Mouse (Mus musculus): ENCODE data around the gene Lhfp. TPM values are rescaled to one million over a fixed set of nuclear protein-coding genes. Genes with fewer than 3 reads are reported as not detected.

Gene Lhfp
- polyA plus RNA-seq, 1 experiment = 225 TPM

DNA sequence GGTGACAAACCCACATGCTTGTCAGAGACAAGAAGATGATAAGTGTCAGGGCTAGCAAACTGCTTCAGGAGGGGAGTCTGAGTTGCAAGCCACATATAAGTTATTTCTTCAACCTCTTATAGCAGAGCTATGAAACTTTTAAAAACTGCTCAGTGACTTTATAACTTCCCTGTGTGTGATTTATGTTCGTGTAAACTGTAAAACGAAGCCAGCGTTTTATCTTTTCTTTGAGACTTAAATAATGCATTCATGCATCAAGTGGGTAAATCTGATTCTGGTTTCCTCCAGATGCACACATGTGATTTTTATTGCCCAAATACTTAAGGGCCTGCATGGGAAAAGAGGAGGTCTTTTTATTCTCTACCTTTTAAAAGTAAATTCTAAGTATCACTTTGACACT, 161.4 kb downstream of the Lhfp start:
- no peak overlapping the region for H3K4me3 ChIP-seq (ENCODE audit: insufficient read depth, low read length)
- H3K27ac ChIP-seq (ENCODE audit: insufficient read depth, low read length) = peak overlapping the region; percentile 96
- TF ChIP-seq CTCF (IDR thresholded peaks at IDR 0.05; ENCODE audit: borderline replicate concordance, insufficient read depth, low read length) (no peak), POLR2A (IDR thresholded peaks at IDR 0.05; ENCODE audit: low read depth, low read length) (no peak)
- peaks cover 41% of the 10 kb centered on the region for H3K4me1 ChIP-seq (ENCODE audit: control insufficient read depth, insufficient read depth, low read length)

DNA sequence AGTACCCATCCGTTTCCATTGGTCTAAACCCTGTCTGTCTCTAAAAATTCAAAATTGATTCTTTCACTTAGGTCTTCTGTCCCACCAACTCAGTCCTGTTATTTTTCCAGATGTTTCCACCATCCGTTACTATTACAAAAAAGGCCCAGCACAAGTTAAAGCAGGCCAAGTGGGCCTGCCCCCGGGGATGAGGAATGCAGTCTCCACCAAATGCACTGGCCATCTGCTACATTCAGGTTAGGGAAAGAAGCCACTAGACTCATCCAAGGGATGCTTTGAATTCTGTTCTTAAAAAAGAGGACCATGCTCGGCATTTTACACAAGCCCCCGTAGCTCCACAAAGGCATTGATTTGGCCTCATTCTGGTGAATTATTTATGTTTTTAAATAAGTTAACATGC, 162.3 kb downstream of the Lhfp start:
- no peak overlapping the region for H3K4me3 ChIP-seq (ENCODE audit: insufficient read depth, low read length)
- peaks cover 41% of the 10 kb centered on the region for H3K4me1 ChIP-seq (ENCODE audit: control insufficient read depth, insufficient read depth, low read length)
- peak overlapping the region; percentile 96 for H3K27ac ChIP-seq (ENCODE audit: insufficient read depth, low read length)
- no peak for TF ChIP-seq CTCF (IDR thresholded peaks at IDR 0.05; ENCODE audit: borderline replicate concordance, insufficient read depth, low read length)
- no peak for TF ChIP-seq POLR2A (IDR thresholded peaks at IDR 0.05; ENCODE audit: low read depth, low read length)

DNA sequence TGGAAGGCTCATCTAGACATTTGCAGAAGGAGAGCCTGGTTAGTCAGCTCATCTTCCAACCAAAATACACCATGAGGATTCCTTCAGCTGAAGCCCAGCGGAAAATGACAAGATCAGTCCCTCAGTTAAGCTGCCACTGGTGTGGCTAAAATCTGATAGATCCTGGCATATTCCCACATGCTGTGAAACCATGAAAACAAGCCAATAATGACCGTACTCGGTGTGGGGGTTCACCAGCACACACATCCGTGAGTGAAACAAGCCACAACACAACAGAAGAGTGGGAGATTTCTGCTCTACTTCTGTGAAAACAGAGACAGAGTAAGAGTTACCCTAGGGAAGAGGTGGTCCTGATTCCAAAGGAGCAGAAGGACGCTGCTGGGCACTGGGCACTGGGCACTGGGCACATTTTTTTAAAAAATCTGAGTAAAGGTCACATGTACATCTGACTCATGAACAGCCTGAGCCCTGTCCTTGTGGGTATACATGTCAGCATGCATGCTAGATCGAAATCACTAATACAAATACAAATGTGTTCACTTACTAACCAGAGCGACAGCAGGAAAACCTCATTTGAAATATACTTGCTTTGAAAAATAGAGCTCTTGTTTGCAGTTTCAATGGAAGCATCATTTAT, 163.1 kb downstream of the Lhfp start:
- H3K4me1 ChIP-seq (ENCODE audit: control insufficient read depth, insufficient read depth, low read length) = peaks cover 41% of the 10 kb centered on the region
- TF ChIP-seq POLR2A (IDR thresholded peaks at IDR 0.05; ENCODE audit: low read depth, low read length) (no peak), CTCF (IDR thresholded peaks at IDR 0.05; ENCODE audit: borderline replicate concordance, insufficient read depth, low read length) (no peak)
- peak overlapping the region; percentile 96 for H3K27ac ChIP-seq (ENCODE audit: insufficient read depth, low read length)
- H3K4me3 ChIP-seq (ENCODE audit: insufficient read depth, low read length) = no peak overlapping the region

DNA sequence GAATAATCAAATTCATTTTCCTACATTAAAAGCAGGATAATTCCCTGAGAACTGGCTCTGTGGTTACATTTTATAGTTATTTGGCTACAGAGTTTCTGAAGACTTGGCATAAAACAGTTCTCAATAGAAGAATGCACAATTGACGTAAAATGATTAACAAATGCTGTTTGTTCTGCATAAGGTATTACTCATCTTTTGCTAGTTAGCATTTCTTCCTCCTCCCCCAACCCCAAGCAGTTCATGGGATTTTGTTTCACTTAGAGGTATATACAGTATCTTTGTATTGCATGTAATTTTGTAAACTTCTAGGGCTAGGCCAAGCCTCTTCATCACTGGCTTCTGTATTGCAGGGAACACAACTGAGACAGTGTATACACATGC, 163.6 kb downstream of the Lhfp start:
- peaks cover 39% of the 10 kb centered on the region for H3K4me1 ChIP-seq (ENCODE audit: control insufficient read depth, insufficient read depth, low read length)
- no peak overlapping the region for H3K4me3 ChIP-seq (ENCODE audit: insufficient read depth, low read length)
- TF ChIP-seq CTCF (IDR thresholded peaks at IDR 0.05; ENCODE audit: borderline replicate concordance, insufficient read depth, low read length) = no peak
- TF ChIP-seq POLR2A (IDR thresholded peaks at IDR 0.05; ENCODE audit: low read depth, low read length) = no peak
- H3K27ac ChIP-seq (ENCODE audit: insufficient read depth, low read length) = peak overlapping the region; percentile 96

DNA sequence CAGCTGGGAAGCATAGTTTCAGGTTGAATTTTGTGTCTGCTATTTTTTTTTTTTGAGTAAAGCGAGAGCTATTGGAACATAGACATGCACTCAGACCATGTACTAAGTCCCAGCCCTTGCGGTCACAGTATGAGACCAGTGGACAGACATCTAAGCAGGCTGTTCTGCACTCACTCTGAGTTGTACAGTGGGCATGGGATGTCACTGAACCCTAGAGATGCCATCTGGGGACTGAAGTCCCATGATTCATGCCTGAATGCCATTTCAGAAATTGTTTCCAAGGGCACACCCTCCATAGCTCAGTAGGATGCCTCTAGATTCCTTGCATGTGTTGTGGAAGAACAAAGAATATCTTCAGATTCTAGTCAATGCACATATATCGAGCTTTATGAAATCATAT, 164.4 kb downstream of the Lhfp start:
- H3K4me1 ChIP-seq (ENCODE audit: control insufficient read depth, insufficient read depth, low read length) = peaks cover 37% of the 10 kb centered on the region
- TF ChIP-seq POLR2A (IDR thresholded peaks at IDR 0.05; ENCODE audit: low read depth, low read length) = no peak
- no peak for TF ChIP-seq CTCF (IDR thresholded peaks at IDR 0.05; ENCODE audit: borderline replicate concordance, insufficient read depth, low read length)
- H3K27ac ChIP-seq (ENCODE audit: insufficient read depth, low read length) = peak overlapping the region; percentile 74
- no peak overlapping the region for H3K4me3 ChIP-seq (ENCODE audit: insufficient read depth, low read length)

DNA sequence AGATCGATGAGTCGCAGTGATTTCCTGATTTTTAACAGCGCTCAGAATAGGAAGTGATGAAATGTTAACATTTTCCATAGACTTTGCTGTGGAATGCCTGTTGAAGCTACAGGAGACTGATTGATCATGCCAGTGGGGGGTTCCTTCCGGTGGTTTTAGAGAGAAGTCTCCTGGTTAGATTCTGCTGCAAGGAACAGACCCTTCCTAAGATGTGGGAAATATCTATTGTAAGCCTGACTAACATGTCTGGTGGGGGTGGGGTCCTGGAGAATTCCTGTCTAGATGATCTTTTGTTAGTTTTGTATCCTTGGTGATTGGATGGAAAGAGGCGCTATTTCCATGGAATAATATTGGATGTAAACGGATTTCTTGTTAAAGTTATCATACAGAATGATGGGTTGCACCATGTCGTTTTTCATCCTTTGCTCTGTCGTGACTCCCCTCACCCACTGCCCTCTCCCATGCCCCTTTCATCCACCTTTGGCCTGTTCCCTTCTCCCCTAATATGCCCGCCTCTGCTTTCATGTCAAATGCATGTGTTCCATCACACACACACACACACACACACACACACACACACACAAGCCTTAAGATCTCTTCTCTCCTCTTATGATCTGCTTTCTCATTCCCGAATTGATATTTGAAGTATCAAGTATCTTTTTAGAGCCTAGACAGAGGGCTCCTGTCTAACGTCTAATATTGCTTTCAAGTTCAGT, 165.3 kb downstream of the Lhfp start:
- Histone ChIP-seq H3K4me1 (ENCODE audit: control insufficient read depth, insufficient read depth, low read length) (peaks cover 43% of the 10 kb centered on the region), H3K27ac (ENCODE audit: insufficient read depth, low read length) (peak overlapping the region; percentile 30), H3K4me3 (ENCODE audit: insufficient read depth, low read length) (no peak overlapping the region)
- TF ChIP-seq CTCF (IDR thresholded peaks at IDR 0.05; ENCODE audit: borderline replicate concordance, insufficient read depth, low read length) (no peak), POLR2A (IDR thresholded peaks at IDR 0.05; ENCODE audit: low read depth, low read length) (no peak)

DNA sequence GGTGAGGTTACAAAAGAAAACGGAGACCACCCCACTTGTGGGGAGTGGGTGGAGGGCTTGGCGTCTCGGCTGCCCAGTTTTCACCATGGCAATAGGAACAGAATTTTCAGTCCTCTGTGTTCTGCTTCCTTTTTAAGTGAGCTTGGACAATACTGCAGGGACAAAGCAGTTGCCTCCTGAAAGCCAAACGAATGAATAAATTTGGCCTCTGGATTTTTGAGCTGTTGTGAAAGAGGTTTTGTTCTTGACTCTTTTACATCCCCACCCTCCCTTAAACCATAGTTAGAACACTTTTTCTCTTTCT, 165.8 kb downstream of the Lhfp start:
- H3K4me1 ChIP-seq (ENCODE audit: control insufficient read depth, insufficient read depth, low read length) = peaks cover 42% of the 10 kb centered on the region
- TF ChIP-seq POLR2A (IDR thresholded peaks at IDR 0.05; ENCODE audit: low read depth, low read length) (no peak), CTCF (IDR thresholded peaks at IDR 0.05; ENCODE audit: borderline replicate concordance, insufficient read depth, low read length) (no peak)
- H3K27ac ChIP-seq (ENCODE audit: insufficient read depth, low read length) = no peak overlapping the region
- no peak overlapping the region for H3K4me3 ChIP-seq (ENCODE audit: insufficient read depth, low read length)

DNA sequence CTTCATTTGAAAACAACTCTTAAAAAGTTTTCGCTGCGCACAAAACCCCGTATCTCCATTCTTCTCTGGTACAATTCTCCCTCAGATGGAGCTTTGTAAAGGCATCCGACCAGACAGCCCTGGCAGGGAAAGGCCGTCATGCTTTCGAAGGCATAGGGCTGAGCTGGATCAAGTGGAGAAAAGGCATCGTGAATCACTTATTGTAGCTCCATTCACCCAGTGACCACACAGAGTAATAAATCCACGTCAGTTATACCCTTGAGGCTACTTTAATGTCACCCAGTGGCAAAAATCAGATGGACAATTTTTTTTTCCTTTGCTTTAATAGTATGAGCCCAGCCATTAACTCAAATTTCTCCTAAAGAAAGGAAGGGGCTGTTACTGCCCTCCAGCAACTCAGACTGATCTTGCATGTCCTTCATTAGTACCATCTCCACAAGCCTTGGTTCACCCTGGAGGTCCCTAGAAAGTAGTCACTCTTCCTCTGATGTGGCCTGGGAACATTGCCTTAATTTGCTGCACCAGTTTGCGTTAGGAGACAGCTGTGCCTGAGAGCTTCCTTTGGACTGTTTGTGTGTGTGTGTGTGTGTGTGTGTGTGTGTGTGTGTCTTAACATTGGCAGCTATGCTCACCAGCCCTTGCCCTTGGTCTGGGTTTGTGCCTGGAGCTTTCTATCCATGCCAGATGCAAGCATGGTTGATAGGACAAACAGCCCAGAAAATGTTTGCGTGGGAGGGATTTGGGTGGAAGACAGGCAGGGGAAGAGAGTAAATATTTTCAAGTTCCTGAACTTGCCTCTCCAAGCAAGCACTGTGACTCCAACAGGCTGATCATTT, 169.6 kb downstream of the Lhfp start:
- peak overlapping the region; percentile 21 for H3K27ac ChIP-seq (ENCODE audit: insufficient read depth, low read length)
- no peak overlapping the region for H3K4me3 ChIP-seq (ENCODE audit: insufficient read depth, low read length)
- TF ChIP-seq POLR2A (IDR thresholded peaks at IDR 0.05; ENCODE audit: low read depth, low read length) = no peak
- TF ChIP-seq CTCF (IDR thresholded peaks at IDR 0.05; ENCODE audit: borderline replicate concordance, insufficient read depth, low read length) = no peak
- peaks cover 14% of the 10 kb centered on the region for H3K4me1 ChIP-seq (ENCODE audit: control insufficient read depth, insufficient read depth, low read length)

DNA sequence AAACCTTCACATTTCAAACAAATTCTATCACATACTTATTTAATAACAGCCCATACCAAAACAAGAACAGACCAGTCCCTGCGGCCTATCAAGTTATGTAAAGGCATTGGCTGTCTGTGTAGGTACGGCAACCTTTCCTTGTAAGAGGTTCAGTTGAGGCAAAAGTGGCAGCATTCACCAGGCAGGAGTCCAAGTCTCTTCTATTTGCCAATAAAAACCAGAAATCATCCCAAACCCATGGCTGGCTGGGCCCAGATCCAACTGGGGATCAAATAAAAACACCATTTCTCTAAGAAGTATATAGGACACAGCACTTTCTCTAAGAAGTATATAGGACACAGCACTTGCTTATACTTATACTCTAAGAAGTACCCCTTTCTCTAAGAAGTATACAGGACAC, 171.3 kb downstream of the Lhfp start:
- Histone ChIP-seq H3K4me3 (ENCODE audit: insufficient read depth, low read length) (no peak overlapping the region), H3K4me1 (ENCODE audit: control insufficient read depth, insufficient read depth, low read length) (peaks cover 11% of the 10 kb centered on the region), H3K27ac (ENCODE audit: insufficient read depth, low read length) (no peak overlapping the region)
- TF ChIP-seq CTCF (IDR thresholded peaks at IDR 0.05; ENCODE audit: borderline replicate concordance, insufficient read depth, low read length) (no peak), POLR2A (IDR thresholded peaks at IDR 0.05; ENCODE audit: low read depth, low read length) (no peak)

DNA sequence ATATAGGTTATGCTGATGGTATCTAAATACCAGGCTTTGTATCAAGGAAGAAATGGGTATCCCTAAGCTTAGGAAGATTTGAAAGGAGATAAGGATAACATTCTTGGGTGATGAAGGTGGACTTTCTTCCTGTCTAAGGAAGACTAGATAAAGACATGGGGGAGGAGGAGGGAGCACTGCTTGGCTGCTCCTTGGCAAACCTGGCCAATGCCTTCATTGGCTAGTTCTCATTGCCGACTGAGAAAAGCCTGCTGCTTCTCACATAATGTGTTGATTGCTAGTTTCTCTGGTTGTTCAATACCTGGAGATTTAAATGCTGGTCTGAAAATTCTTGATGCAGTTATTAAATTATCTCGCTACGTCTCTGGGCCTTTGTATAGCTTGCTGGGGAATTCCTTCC, 172.0 kb downstream of the Lhfp start:
- TF ChIP-seq CTCF (IDR thresholded peaks at IDR 0.05; ENCODE audit: borderline replicate concordance, insufficient read depth, low read length) = no peak
- TF ChIP-seq POLR2A (IDR thresholded peaks at IDR 0.05; ENCODE audit: low read depth, low read length) = no peak
- no peak overlapping the region for H3K27ac ChIP-seq (ENCODE audit: insufficient read depth, low read length)
- H3K4me3 ChIP-seq (ENCODE audit: insufficient read depth, low read length) = no peak overlapping the region
- H3K4me1 ChIP-seq (ENCODE audit: control insufficient read depth, insufficient read depth, low read length) = peaks cover 11% of the 10 kb centered on the region
